In the genomic region with DNA sequence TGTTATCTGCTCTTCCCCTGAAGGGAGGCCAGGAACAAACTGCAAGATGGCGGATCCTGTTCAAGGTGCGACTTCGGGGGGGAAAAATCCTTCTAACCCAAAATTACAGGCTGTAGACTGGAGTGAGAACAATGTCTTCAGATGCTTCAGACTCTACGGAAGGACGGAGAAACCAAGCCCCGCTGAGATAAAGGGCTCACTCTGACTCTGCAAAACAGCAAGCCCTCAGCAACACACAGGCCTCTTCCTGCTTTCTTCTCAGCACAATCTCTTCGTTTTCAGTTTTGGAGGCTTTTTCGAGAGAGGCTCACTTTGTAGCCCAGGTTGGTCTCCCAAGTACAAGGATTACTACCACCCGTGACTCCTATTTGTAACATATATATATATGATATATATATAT, we compare ENCODE assay signal across 21 mouse cellular contexts. TPM values are rescaled to one million over a fixed set of nuclear protein-coding genes. Genes with fewer than 3 reads are reported as not detected.
DNase-seq lines count a peak whose midpoint lies in the region; ATAC-seq and TF ChIP-seq lines count a peak whose summit lies in the region.
"Had no signal": no experiment of that assay in that cellular context is flagged by ENCODE, and none has a peak within 500 bp of the region (broad histone marks: within the 10 kb centered on the region; RNA-seq: fewer than 3 reads in every experiment).

No protein-coding gene starts in this region.

- H3K4me2 ChIP-seq in liver, embryonic 12.5 days: peak overlapping the region; percentile 25
- H3K4me2 ChIP-seq in liver, embryonic 14.5 days (ENCODE audit: low read depth): 0 out of 2 replicates have a peak overlapping the region, but pooled peaks have one; percentile 16
- H3K4me2 ChIP-seq in hindbrain, embryonic 12.5 days (replicated peaks): no peak overlapping the region
- H3K4me2 ChIP-seq: embryonic facial prominence, embryonic 15.5 days; hindbrain, embryonic 13.5 days had no signal

- no peak for TF ChIP-seq POLR2A in ES-Bruce4 (IDR thresholded peaks at IDR 0.05; ENCODE audit: insufficient read depth, low read length)

- no peak overlapping the region for H3K9ac ChIP-seq in liver, embryonic 12.5 days
- 0 out of 2 replicates have a peak overlapping the region, but pooled peaks have one; percentile 32 for H3K9ac ChIP-seq in ES-Bruce4 (ENCODE audit: low read depth, poor library complexity, severe bottlenecking)
- no peak overlapping the region for H3K9ac ChIP-seq in liver, embryonic 14.5 days (replicated peaks)
- H3K9ac ChIP-seq in hindbrain, embryonic 12.5 days: no peak overlapping the region
- H3K9ac ChIP-seq: embryonic facial prominence, embryonic 15.5 days; hindbrain, embryonic 13.5 days had no signal

- ATAC-seq in liver, embryonic 12.5 days: no peak
- ATAC-seq in liver, embryonic 14.5 days (ENCODE audit: insufficient read depth): no peak
- no peak for ATAC-seq in hindbrain, embryonic 12.5 days (ENCODE audit: low FRiP score)
- ATAC-seq: forebrain, embryonic 14.5 days had no signal

- H3K9me3 ChIP-seq in liver, embryonic 12.5 days (replicated peaks): no peaks in the 10 kb centered on the region
- H3K9me3 ChIP-seq in ES-Bruce4 (replicated peaks; ENCODE audit: control insufficient read depth, insufficient read depth, low read length, poor library complexity, severe bottlenecking): no peaks in the 10 kb centered on the region
- no peaks in the 10 kb centered on the region for H3K9me3 ChIP-seq in liver, embryonic 14.5 days (ENCODE audit: control insufficient read depth, low read length)
- H3K9me3 ChIP-seq in hindbrain, embryonic 12.5 days (replicated peaks): no peaks in the 10 kb centered on the region
- H3K9me3 ChIP-seq: embryonic facial prominence, embryonic 15.5 days; forebrain, embryonic 10.5 days; heart, embryonic 10.5 days; hindbrain, embryonic 13.5 days had no signal

- DNase-seq in liver: no peak
- no peak for DNase-seq in liver, embryonic 14.5 days (ENCODE audit: low read depth in 3 of 3, low spot score in 3 of 3)
- DNase-seq in gastrocnemius, postnatal 25 days: no peak
- DNase-seq in right cerebral cortex, adult 2 months (ENCODE audit: low spot score in 2 of 2): no peak
- DNase-seq: adrenal gland, adult 8-10 months; adrenal gland, postnatal 36 days; cerebellum, adult 2 months; cerebellum, postnatal 10 days; embryo, embryonic 11 days; heart, adult 18-20 months; heart, postnatal 10 days; heart, postnatal 4 days had no signal

- H3K27ac ChIP-seq in liver, embryonic 12.5 days: 0 out of 2 replicates have a peak overlapping the region, but pooled peaks have one; percentile 17
- H3K27ac ChIP-seq in ES-Bruce4 (ENCODE audit: insufficient read depth, low read length): no peak overlapping the region
- H3K27ac ChIP-seq in liver, embryonic 14.5 days: no peak overlapping the region
- no peak overlapping the region for H3K27ac ChIP-seq in hindbrain, embryonic 12.5 days
- H3K27ac ChIP-seq: embryonic facial prominence, embryonic 15.5 days; forebrain, embryonic 10.5 days; heart, embryonic 10.5 days; hindbrain, embryonic 13.5 days had no signal

- no peaks in the 10 kb centered on the region for H3K27me3 ChIP-seq in liver, embryonic 12.5 days (replicated peaks)
- no peaks in the 10 kb centered on the region for H3K27me3 ChIP-seq in ES-Bruce4 (ENCODE audit: control insufficient read depth, insufficient read depth, low read length, poor library complexity, severe bottlenecking)
- H3K27me3 ChIP-seq in liver, embryonic 14.5 days (ENCODE audit: control insufficient read depth, insufficient read depth, low read length): no peaks in the 10 kb centered on the region
- no peaks in the 10 kb centered on the region for H3K27me3 ChIP-seq in hindbrain, embryonic 12.5 days
- H3K27me3 ChIP-seq: embryonic facial prominence, embryonic 15.5 days; hindbrain, embryonic 13.5 days had no signal

- no peak overlapping the region for H3K4me3 ChIP-seq in liver, embryonic 12.5 days
- H3K4me3 ChIP-seq in ES-Bruce4 (ENCODE audit: low read depth, low read length): no peak overlapping the region
- H3K4me3 ChIP-seq in liver, embryonic 14.5 days (ENCODE audit: insufficient read depth in 1 of 2, low read depth in 2 of 2, low read length in 2 of 2): no peak overlapping the region
- H3K4me3 ChIP-seq in hindbrain, embryonic 12.5 days: no peak overlapping the region
- H3K4me3 ChIP-seq: embryonic facial prominence, embryonic 15.5 days; erythroblast, embryonic 14.5 days; forebrain, embryonic 10.5 days; heart, embryonic 10.5 days; hindbrain, embryonic 13.5 days had no signal

- TF ChIP-seq EP300 in ES-Bruce4 (IDR thresholded peaks at IDR 0.05; ENCODE audit: insufficient read depth, low read depth, low read length): no peak
- TF ChIP-seq EP300 in liver, embryonic 14.5 days (IDR thresholded peaks at IDR 0.05; ENCODE audit: low read depth): no peak

- 48% methylated on average over 9 of the region's 9 CpGs for WGBS in liver, embryonic 12.5 days (ENCODE audit: insufficient replicate concordance)
- WGBS in liver, embryonic 14.5 days (ENCODE audit: insufficient replicate concordance): 38% methylated on average over 9 of the region's 9 CpGs
- WGBS in hindbrain, embryonic 12.5 days: 87% methylated on average over 9 of the region's 9 CpGs

- TF ChIP-seq CTCF in ES-Bruce4 (IDR thresholded peaks at IDR 0.05; ENCODE audit: low read depth, low read length): no peak
- no peak for TF ChIP-seq CTCF in liver, embryonic 14.5 days (IDR thresholded peaks at IDR 0.05; ENCODE audit: low read depth)

- no peaks in the 10 kb centered on the region for H3K36me3 ChIP-seq in liver, embryonic 12.5 days
- no peaks in the 10 kb centered on the region for H3K36me3 ChIP-seq in ES-Bruce4 (ENCODE audit: control insufficient read depth, insufficient read depth, low read length, poor library complexity, severe bottlenecking)
- no peaks in the 10 kb centered on the region for H3K36me3 ChIP-seq in liver, embryonic 14.5 days (replicated peaks; ENCODE audit: control insufficient read depth, insufficient read depth, low read depth)
- no peaks in the 10 kb centered on the region for H3K36me3 ChIP-seq in hindbrain, embryonic 12.5 days
- H3K36me3 ChIP-seq: embryonic facial prominence, embryonic 15.5 days; forebrain, embryonic 10.5 days; heart, embryonic 10.5 days; hindbrain, embryonic 13.5 days had no signal

- peaks cover 35% of the 10 kb centered on the region for H3K4me1 ChIP-seq in liver, embryonic 12.5 days
- H3K4me1 ChIP-seq in ES-Bruce4 (ENCODE audit: control insufficient read depth, insufficient read depth, low read length): no peaks in the 10 kb centered on the region
- H3K4me1 ChIP-seq in liver, embryonic 14.5 days (replicated peaks; ENCODE audit: control insufficient read depth in 2 of 2, insufficient read depth in 2 of 2, low read length in 1 of 2): peaks cover 0 to 18% of the 10 kb centered on the region in 2 experiments; a peak in 3 of 4 replicates
- no peaks in the 10 kb centered on the region for H3K4me1 ChIP-seq in hindbrain, embryonic 12.5 days
- H3K4me1 ChIP-seq: embryonic facial prominence, embryonic 15.5 days; heart, embryonic 10.5 days; hindbrain, embryonic 13.5 days had no signal

RNA-seq across cellular contexts. Expression of a gene that starts 9.7 kb away (rescaled TPM):
- polyA plus RNA-seq in liver, embryonic 12.5 days (2016; fragmentation: Nextera tagmentation; extraction: Ambion mirVana): 19.4 and 21.2 TPM in 2 replicates
- polyA plus RNA-seq in ES-Bruce4 (2011; ENCODE audit: insufficient read depth, insufficient read length, low read depth, missing spikeins): 22.5 and 24.4 TPM in 2 replicates
- 4.0 and 4.3 TPM in 2 replicates for polyA plus RNA-seq in liver, embryonic 14.5 days (2012; rRNA removed)
- polyA plus RNA-seq in liver, embryonic 14.5 days (2014; fragmentation: Nextera tagmentation; extraction: Ambion mirVana): 3.4 and 3.9 TPM in 2 replicates
- total RNA-seq in gastrocnemius, postnatal 25 days (2021): 1 to 10 TPM; 2.6 to 4.3 TPM
- polyA plus RNA-seq in hindbrain, embryonic 12.5 days (2016; fragmentation: Nextera tagmentation; extraction: Ambion mirVana): 18.9 and 24.5 TPM in 2 replicates

RNA-seq across cellular contexts. Expression of a gene that starts 36.9 kb away (rescaled TPM):
- 9.3 and 10.6 TPM in 2 replicates for polyA plus RNA-seq in liver, embryonic 12.5 days (2016; fragmentation: Nextera tagmentation; extraction: Ambion mirVana)
- polyA plus RNA-seq in ES-Bruce4 (2011; ENCODE audit: insufficient read depth, insufficient read length, low read depth, missing spikeins): 41.6 TPM in 2 replicates
- 3.4 TPM in 2 replicates for polyA plus RNA-seq in liver, embryonic 14.5 days (2012; rRNA removed)
- 3.3 and 4.1 TPM in 2 replicates for polyA plus RNA-seq in liver, embryonic 14.5 days (2014; fragmentation: Nextera tagmentation; extraction: Ambion mirVana)
- total RNA-seq in gastrocnemius, postnatal 25 days (2021): 1 to 10 TPM; 1.9 to 2.3 TPM
- polyA plus RNA-seq in hindbrain, embryonic 12.5 days (2016; fragmentation: Nextera tagmentation; extraction: Ambion mirVana): 11.1 and 12.1 TPM in 2 replicates

RNA-seq across cellular contexts. Expression of a gene that starts 51.1 kb away (rescaled TPM):
- polyA plus RNA-seq in liver, embryonic 12.5 days (2016; fragmentation: Nextera tagmentation; extraction: Ambion mirVana): 14.4 and 14.5 TPM in 2 replicates
- polyA plus RNA-seq in ES-Bruce4 (2011; ENCODE audit: insufficient read depth, insufficient read length, low read depth, missing spikeins): 31.5 and 35.1 TPM in 2 replicates
- 6.2 and 7.4 TPM in 2 replicates for polyA plus RNA-seq in liver, embryonic 14.5 days (2012; rRNA removed)
- 10.9 and 14.0 TPM in 2 replicates for polyA plus RNA-seq in liver, embryonic 14.5 days (2014; fragmentation: Nextera tagmentation; extraction: Ambion mirVana)
- total RNA-seq in gastrocnemius, postnatal 25 days (2021): 10 to 100 TPM; 10.3 to 10.6 TPM
- polyA plus RNA-seq in hindbrain, embryonic 12.5 days (2016; fragmentation: Nextera tagmentation; extraction: Ambion mirVana): 18.4 and 19.7 TPM in 2 replicates
